Mouse (Mus musculus): ENCODE data around the gene Rab3d. TPM values are rescaled to one million over a fixed set of nuclear protein-coding genes. Genes with fewer than 3 reads are reported as not detected.

Rab3d gene
- total and polyA plus RNA-seq, 2 experiments, result 5.6 to 16.6 TPM

DNA sequence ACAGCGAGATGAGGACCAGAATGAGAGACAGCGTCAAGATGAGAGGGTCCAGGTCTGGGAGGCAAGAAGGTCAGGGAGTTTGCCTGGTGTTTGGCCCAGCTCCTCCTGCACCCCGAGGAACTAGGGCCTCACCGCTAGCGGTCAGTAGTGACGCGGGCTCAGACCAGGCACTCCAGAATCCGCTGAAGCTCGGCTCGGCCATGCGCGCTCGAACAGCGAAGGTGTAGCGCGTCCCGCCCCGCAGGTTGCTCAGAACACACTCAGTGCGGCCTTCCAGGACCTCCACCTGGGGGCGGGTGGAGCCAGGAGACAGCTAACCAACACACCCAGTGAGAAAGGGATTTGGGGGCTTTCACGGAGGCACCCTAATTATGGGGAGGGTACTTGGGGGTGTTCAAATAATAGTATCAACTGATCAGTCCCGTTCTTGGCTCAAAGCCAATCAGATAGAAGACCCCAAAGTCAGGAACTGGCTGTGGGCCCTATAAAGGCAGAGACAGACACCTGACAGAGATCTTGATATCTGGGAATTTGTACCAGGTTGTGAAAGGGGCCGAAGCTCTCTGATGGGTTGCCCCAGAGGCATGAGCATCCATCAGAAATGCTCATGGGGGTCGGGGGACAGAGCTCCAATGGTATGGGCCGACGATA lies 42.7 kb upstream of the Rab3d start:
- 28% methylated on average over 26 of the region's 26 CpGs for WGBS
- H3K4me3 ChIP-seq (ENCODE audit: insufficient read depth, low read depth, low read length), result no peak overlapping the region

GRCm38 (mm10) chr9:21960135-21960534 lies 42.1 kb upstream of the Rab3d start:
- TF ChIP-seq CTCF (IDR thresholded peaks at IDR 0.05; ENCODE audit: low read depth, low read length) (no peak), POLR2A (IDR thresholded peaks at IDR 0.05; ENCODE audit: extremely low read depth, insufficient read depth, low read length) (no peak)
- Histone ChIP-seq H3K27ac (replicated peaks; ENCODE audit: insufficient read depth, low read depth, low read length) (no peak overlapping the region; the same call in 1 of the 2 replicates), H3K4me1 (ENCODE audit: control insufficient read depth, insufficient read depth, low read length) (no peaks in the 10 kb centered on the region), H3K36me3 (ENCODE audit: control insufficient read depth, insufficient read depth, low read length) (no peaks in the 10 kb centered on the region), H3K9ac (ENCODE audit: low read depth, low read length) (no peak overlapping the region), H3K79me2 (ENCODE audit: control insufficient read depth, insufficient read depth, low read length) (no peaks in the 10 kb centered on the region), H3K27me3 (ENCODE audit: control insufficient read depth, insufficient read depth, low read length) (peaks cover 6% of the 10 kb centered on the region), H3K4me3 (ENCODE audit: insufficient read depth, low read depth, low read length) (no peak overlapping the region)
- 63% methylated on average over 9 of the region's 9 CpGs for WGBS
- DNase-seq (ENCODE audit: extremely low read depth, low read depth, low spot score), result peak; percentile 26

More for the DNA sequence above, 42.7 kb upstream of the Rab3d start:
- no peak for DNase-seq (ENCODE audit: extremely low read depth, low read depth, low spot score)
- no peak overlapping the region; the same call in 1 of the 2 replicates for H3K27ac ChIP-seq (replicated peaks; ENCODE audit: insufficient read depth, low read depth, low read length)
- no peak overlapping the region for H3K9ac ChIP-seq (ENCODE audit: low read depth, low read length)
- no peaks in the 10 kb centered on the region for H3K36me3 ChIP-seq (ENCODE audit: control insufficient read depth, insufficient read depth, low read length)
- no peaks in the 10 kb centered on the region for H3K79me2 ChIP-seq (ENCODE audit: control insufficient read depth, insufficient read depth, low read length)
- peaks cover 6% of the 10 kb centered on the region for H3K27me3 ChIP-seq (ENCODE audit: control insufficient read depth, insufficient read depth, low read length)
- TF ChIP-seq CTCF (IDR thresholded peaks at IDR 0.05; ENCODE audit: low read depth, low read length), result no peak
- TF ChIP-seq POLR2A (IDR thresholded peaks at IDR 0.05; ENCODE audit: extremely low read depth, insufficient read depth, low read length), result no peak
- H3K4me1 ChIP-seq (ENCODE audit: control insufficient read depth, insufficient read depth, low read length), result no peaks in the 10 kb centered on the region

DNA sequence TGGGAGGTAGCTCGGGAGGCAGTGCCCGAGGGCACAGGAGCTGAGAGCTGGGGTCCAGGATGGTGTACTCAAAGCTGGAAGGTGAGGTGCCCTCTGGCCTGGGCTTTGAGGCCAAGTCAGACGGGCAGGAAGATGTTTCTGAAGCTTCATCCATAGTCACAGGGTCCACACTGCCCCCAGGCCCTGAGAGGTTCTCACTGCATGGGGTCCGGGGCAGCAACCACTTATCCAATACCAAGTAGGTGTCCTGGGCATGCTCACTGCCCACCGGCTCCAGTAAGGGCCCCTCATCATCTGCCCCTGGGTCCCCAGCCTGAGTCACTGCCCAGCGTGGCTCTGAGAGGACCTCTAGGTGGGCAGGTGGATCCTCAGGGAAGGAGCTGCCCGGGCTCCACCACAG lies 41.3 kb upstream of the Rab3d start:
- Histone ChIP-seq H3K36me3 (ENCODE audit: control insufficient read depth, insufficient read depth, low read length) (no peaks in the 10 kb centered on the region), H3K9ac (ENCODE audit: low read depth, low read length) (no peak overlapping the region), H3K79me2 (ENCODE audit: control insufficient read depth, insufficient read depth, low read length) (no peaks in the 10 kb centered on the region), H3K27ac (replicated peaks; ENCODE audit: insufficient read depth, low read depth, low read length) (no peak overlapping the region), H3K27me3 (ENCODE audit: control insufficient read depth, insufficient read depth, low read length) (peaks cover 6% of the 10 kb centered on the region), H3K4me1 (ENCODE audit: control insufficient read depth, insufficient read depth, low read length) (no peaks in the 10 kb centered on the region), H3K4me3 (ENCODE audit: insufficient read depth, low read depth, low read length) (no peak overlapping the region)
- 93% methylated on average over 7 of the region's 7 CpGs for WGBS
- TF ChIP-seq POLR2A (IDR thresholded peaks at IDR 0.05; ENCODE audit: extremely low read depth, insufficient read depth, low read length) (no peak), CTCF (IDR thresholded peaks at IDR 0.05; ENCODE audit: low read depth, low read length) (no peak)
- DNase-seq (ENCODE audit: extremely low read depth, low read depth, low spot score), result no peak

GRCm38 (mm10) chr9:21958372-21958771 lies 40.4 kb upstream of the Rab3d start:
- H3K27me3 ChIP-seq (ENCODE audit: control insufficient read depth, insufficient read depth, low read length), result peaks cover 6% of the 10 kb centered on the region
- WGBS, result 84% methylated on average over 5 of the region's 5 CpGs
- no peak overlapping the region for H3K4me3 ChIP-seq (ENCODE audit: insufficient read depth, low read depth, low read length)
- H3K27ac ChIP-seq (replicated peaks; ENCODE audit: insufficient read depth, low read depth, low read length), result no peak overlapping the region
- TF ChIP-seq POLR2A (IDR thresholded peaks at IDR 0.05; ENCODE audit: extremely low read depth, insufficient read depth, low read length) (no peak), CTCF (IDR thresholded peaks at IDR 0.05; ENCODE audit: low read depth, low read length) (no peak)
- no peaks in the 10 kb centered on the region for H3K36me3 ChIP-seq (ENCODE audit: control insufficient read depth, insufficient read depth, low read length)
- no peaks in the 10 kb centered on the region for H3K79me2 ChIP-seq (ENCODE audit: control insufficient read depth, insufficient read depth, low read length)
- no peaks in the 10 kb centered on the region for H3K4me1 ChIP-seq (ENCODE audit: control insufficient read depth, insufficient read depth, low read length)
- no peak overlapping the region for H3K9ac ChIP-seq (ENCODE audit: low read depth, low read length)
- DNase-seq (ENCODE audit: extremely low read depth, low read depth, low spot score), result no peak

DNA sequence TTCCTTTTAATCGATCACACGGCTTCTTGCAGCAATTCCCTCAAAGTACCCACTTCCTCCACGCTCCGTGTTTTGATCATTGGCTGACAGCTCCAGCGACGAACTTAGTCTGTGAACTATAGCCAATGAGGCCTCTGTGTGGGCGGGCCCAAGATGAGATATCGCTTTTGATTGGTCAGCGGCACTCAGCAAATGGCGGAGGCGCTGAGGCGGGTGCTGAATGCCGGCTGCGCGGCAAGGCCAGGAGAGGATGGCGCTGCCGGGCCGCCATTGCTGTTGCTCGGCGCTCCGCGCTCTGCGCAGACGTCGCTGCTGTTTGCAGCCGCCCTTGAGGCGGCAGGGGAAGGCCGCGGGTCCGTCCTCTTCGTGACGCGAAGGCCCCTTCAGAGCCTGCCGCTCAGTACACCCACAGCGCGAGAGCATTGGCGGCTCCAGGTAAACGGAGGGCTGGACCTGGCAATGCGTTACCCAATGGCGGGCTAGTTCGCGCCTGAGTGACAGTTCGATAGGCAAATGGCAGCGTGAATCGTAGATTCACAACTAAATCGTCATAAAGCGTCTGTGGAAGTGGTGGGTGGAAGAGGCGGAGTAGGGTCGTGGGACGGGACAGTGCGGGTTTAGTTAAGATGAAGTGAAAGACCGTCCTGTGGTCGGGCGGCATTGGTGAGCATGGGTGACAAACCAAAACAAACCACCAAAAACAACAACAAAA lies 37.7 kb upstream of the Rab3d start, which contains the start of gene Swsap1:
Swsap1 (plus strand) TSS at position 186 of the 712 bp plus-strand sequence.
- TF ChIP-seq CTCF (IDR thresholded peaks at IDR 0.05; ENCODE audit: low read depth, low read length) (no peak), POLR2A (IDR thresholded peaks at IDR 0.05; ENCODE audit: extremely low read depth, insufficient read depth, low read length) (0 out of 2 replicates have a peak, but pooled peaks have one; percentile 22)
- H3K4me1 ChIP-seq (ENCODE audit: control insufficient read depth, insufficient read depth, low read length), result no peaks in the 10 kb centered on the region
- H3K79me2 ChIP-seq (ENCODE audit: control insufficient read depth, insufficient read depth, low read length), result no peaks in the 10 kb centered on the region
- H3K9ac ChIP-seq (ENCODE audit: low read depth, low read length), result peak within 1 kb of the TSS; percentile 73
- H3K27me3 ChIP-seq (ENCODE audit: control insufficient read depth, insufficient read depth, low read length), result no peaks in the 10 kb centered on the region
- peak within 1 kb of the TSS; percentile 63 for H3K4me3 ChIP-seq (ENCODE audit: insufficient read depth, low read depth, low read length)
- H3K27ac ChIP-seq (replicated peaks; ENCODE audit: insufficient read depth, low read depth, low read length), result peak within 1 kb of the TSS; percentile 82
- under 1% methylated on average over 54 of the region's 54 CpGs for WGBS
- DNase-seq (ENCODE audit: extremely low read depth, low read depth, low spot score), result peak; percentile 89
- H3K36me3 ChIP-seq (ENCODE audit: control insufficient read depth, insufficient read depth, low read length), result no peaks in the 10 kb centered on the region

DNA sequence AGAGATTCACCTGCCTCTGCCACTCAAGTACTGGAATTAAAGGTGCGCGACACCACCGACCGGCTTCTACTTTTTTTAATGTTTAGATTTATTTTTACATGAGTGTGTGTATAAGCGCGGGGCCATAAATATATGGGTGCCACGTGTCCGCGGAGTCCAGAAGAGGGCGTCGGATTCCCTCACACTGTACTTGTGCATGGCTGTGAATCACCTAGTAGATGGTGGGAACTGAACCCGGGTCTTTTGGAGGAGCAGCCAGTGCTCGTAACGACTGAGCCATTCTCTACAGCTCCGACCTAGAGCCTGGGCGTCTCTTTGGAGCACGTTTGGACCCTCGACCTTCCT lies 37.2 kb upstream of the Rab3d start:
- H3K27me3 ChIP-seq (ENCODE audit: control insufficient read depth, insufficient read depth, low read length), result no peaks in the 10 kb centered on the region
- no peak for DNase-seq (ENCODE audit: extremely low read depth, low read depth, low spot score)
- H3K4me1 ChIP-seq (ENCODE audit: control insufficient read depth, insufficient read depth, low read length), result no peaks in the 10 kb centered on the region
- peak overlapping the region; percentile 72 for H3K27ac ChIP-seq (replicated peaks; ENCODE audit: insufficient read depth, low read depth, low read length)
- H3K9ac ChIP-seq (ENCODE audit: low read depth, low read length), result peak overlapping the region; percentile 73
- WGBS, result 3% methylated on average over 18 of the region's 18 CpGs
- no peaks in the 10 kb centered on the region for H3K36me3 ChIP-seq (ENCODE audit: control insufficient read depth, insufficient read depth, low read length)
- TF ChIP-seq CTCF (IDR thresholded peaks at IDR 0.05; ENCODE audit: low read depth, low read length), result peak; percentile 58
- no peak for TF ChIP-seq POLR2A (IDR thresholded peaks at IDR 0.05; ENCODE audit: extremely low read depth, insufficient read depth, low read length)
- peak overlapping the region; percentile 57 for H3K4me3 ChIP-seq (ENCODE audit: insufficient read depth, low read depth, low read length)
- H3K79me2 ChIP-seq (ENCODE audit: control insufficient read depth, insufficient read depth, low read length), result no peaks in the 10 kb centered on the region

All from liver, adult 2 months (tissue).